Mouse (Mus musculus) kidney, adult 2 months (tissue): ENCODE measurements around the gene Acvr1. TPM values are rescaled to one million over a fixed set of nuclear protein-coding genes. Genes with fewer than 3 reads are reported as not detected.

ENCODE experiments used
- DNase-seq: peaks from one replicate; pipeline ENCODE4 v3.0.0; 2021
- H3K27ac ChIP-seq: fragments of 200-500 bp; 2 replicates; pipeline ENCODE4 v1.5.1; 2012; ENCODE audit warnings: low read depth, low read length, control low read depth, inconsistent platforms; ENCODE audit not compliant: insufficient read depth
- H3K27me3 ChIP-seq: fragments of 200-500 bp; replicated peaks from 2 replicates; pipeline ENCODE4 v1.6.1; 2012; ENCODE audit warnings: mild to moderate bottlenecking, moderate library complexity, low read length, inconsistent platforms; ENCODE audit not compliant: control insufficient read depth, insufficient read depth
- H3K36me3 ChIP-seq: fragments of 200-500 bp; 2 replicates; pipeline ENCODE4 v1.6.1; 2012; ENCODE audit warnings: mild to moderate bottlenecking, moderate library complexity, low read length, inconsistent platforms; ENCODE audit not compliant: control insufficient read depth, insufficient read depth
- H3K4me1 ChIP-seq: fragments of 200-500 bp; 2 replicates; pipeline ENCODE4 v1.6.1; 2011; ENCODE audit warnings: low read length; ENCODE audit not compliant: control insufficient read depth, insufficient read depth
- H3K4me3 ChIP-seq: fragments of 200-500 bp; 2 replicates; pipeline ENCODE4 v1.5.1; 2011; ENCODE audit warnings: mild to moderate bottlenecking, low read depth, low read length, control low read depth; ENCODE audit not compliant: insufficient read depth
- CTCF ChIP-seq: fragments of 200-500 bp; conservative IDR thresholded peaks from 2 replicates; pipeline ENCODE4 v1.5.1; 2011; ENCODE audit warnings: low read depth, mild to moderate bottlenecking, control low read depth, low read length, moderate library complexity, mixed read lengths; ENCODE audit not compliant: insufficient read depth, insufficient read length
- POLR2A ChIP-seq: fragments of 200-500 bp; IDR thresholded peaks from one replicate; pipeline ENCODE4 v1.6.1; 2011; ENCODE audit warnings: low read depth, low read length, control low read depth
- WGBS: fragments of 180-500 bp; shearing (Covaris S2); methylation state at CpG from one replicate; pipeline ENCODE4 v1.1.7; 2018; 5-methylcytosine and 5-hydroxymethylcytosine counted together
- polyA plus RNA-seq: library from polyadenylated mRNA; depleted of rRNA; stranded (reverse); fragments of >200 nt; gene quantifications from 2 replicates; pipeline ENCODE4 v1.2.3, GENCODE M21; 2012; rRNA removed

The Acvr1 gene
- polyA plus RNA-seq, 1 experiment: 6.3 TPM

DNA sequence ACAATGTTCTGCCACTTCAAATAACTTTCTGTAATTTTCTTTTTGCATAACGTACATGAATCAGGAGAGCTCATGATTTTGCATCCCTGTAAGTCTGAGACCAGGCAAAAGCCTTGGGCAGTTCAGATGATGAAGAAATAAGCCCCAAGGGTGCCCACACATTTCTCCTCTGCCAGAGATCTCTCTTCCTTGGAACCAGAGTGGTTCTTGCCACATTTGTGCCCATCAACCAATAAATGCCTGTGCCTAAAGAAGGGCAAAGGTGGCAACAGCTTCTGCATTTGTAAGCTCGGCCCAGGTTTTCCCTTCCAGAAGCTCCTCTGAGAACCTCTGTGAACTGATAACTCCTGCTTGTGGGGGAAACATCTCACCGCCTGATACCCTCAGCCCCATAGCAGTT lies 212.6 kb downstream of the Acvr1 start:
- DNase-seq: peak; percentile 7
- 85% methylated on average over 3 of the region's 3 CpGs for WGBS
- Histone ChIP-seq H3K4me3 (no peak overlapping the region), H3K36me3 (no peaks in the 10 kb centered on the region), H3K27me3 (peaks cover 2% of the 10 kb centered on the region; the same call in 1 of the 2 replicates), H3K27ac (no peak overlapping the region), H3K4me1 (0 out of 2 replicates have a peak, but pooled peaks cover 5% of the 10 kb centered on the region)
- TF ChIP-seq CTCF (no peak), POLR2A (no peak)

- WGBS: 64% methylated on average over 5 of the region's 5 CpGs
- Histone ChIP-seq H3K36me3 (no peaks in the 10 kb centered on the region), H3K4me1 (0 out of 2 replicates have a peak, but pooled peaks cover 5% of the 10 kb centered on the region), H3K27ac (no peak overlapping the region), H3K4me3 (no peak overlapping the region), H3K27me3 (no peaks in the 10 kb centered on the region)
- TF ChIP-seq CTCF (no peak), POLR2A (no peak)
- DNase-seq: peak; percentile 2
Measured at GRCm38 (mm10) chr2:58352846-58353245, 214.1 kb downstream of the Acvr1 start.

GRCm38 (mm10) chr2:58350657-58351056 lies 216.3 kb downstream of the Acvr1 start:
- H3K27ac ChIP-seq: no peak overlapping the region
- DNase-seq: no peak
- H3K27me3 ChIP-seq: no peaks in the 10 kb centered on the region
- H3K4me1 ChIP-seq: no peaks in the 10 kb centered on the region
- no peak for TF ChIP-seq POLR2A
- no peak for TF ChIP-seq CTCF
- 87% methylated on average over 2 of the region's 2 CpGs for WGBS
- no peak overlapping the region for H3K4me3 ChIP-seq
- no peaks in the 10 kb centered on the region for H3K36me3 ChIP-seq

Other genes with a start within 250 kb of the Acvr1 start
- gene Acvr1c, start 209.3 kb downstream of the Acvr1 start, polyA plus RNA-seq: 0.53 and 1.6 TPM in 2 replicates
- not detected in 2 replicates for gene Gm17409, start 97.0 kb downstream of the Acvr1 start, polyA plus RNA-seq
- gene Upp2, start 141 bp upstream of the Acvr1 start, polyA plus RNA-seq: 14.0 and 15.5 TPM in 2 replicates